14 mouse cellular contexts compared by ENCODE assay signal in the genomic region with DNA sequence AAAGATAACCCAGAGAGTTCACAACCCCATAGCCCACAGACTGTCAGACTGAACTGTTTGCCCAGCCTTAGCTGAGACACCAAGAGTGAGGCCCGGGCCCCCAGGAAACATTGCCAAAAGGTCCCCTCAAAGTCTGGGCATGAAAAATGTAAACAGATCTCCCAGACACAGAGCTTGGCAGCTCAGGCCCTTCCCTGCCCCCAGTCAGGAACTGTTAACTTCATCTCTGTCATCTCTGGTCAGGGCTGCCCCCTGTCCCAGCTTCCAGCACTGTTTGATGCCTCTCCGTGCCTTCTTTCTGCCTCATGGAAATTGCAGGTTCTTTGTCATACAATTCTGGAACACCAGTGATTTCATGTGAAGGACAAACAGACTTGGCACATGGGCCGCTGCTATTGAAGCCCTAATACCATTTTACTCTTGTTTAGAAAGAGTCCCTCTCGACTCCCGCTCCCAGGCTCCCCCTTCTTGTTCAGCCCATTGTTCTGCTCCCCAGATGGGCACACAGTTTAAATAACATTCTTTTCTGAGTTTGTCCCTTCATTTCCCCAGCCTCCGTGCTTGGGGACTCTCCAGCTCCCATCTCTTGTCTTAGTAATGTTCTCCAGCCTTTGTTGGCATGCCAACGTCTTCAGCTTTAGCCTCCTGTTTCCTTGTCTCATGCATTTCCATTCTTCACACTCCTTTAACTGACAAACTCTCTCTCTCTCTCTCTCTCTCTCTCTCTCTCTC.
DNase-seq lines count a peak whose midpoint lies in the region; ATAC-seq and TF ChIP-seq lines count a peak whose summit lies in the region.
"Had no signal": no experiment of that assay in that cellular context is flagged by ENCODE, and none has a peak within 500 bp of the region (broad histone marks: within the 10 kb centered on the region; RNA-seq: fewer than 3 reads in every experiment).

No protein-coding gene starts in this region.

- no peak overlapping the region for H3K4me3 ChIP-seq in lung, embryonic 14.5 days (ENCODE audit: low read depth, low read length)
- H3K4me3 ChIP-seq in embryonic facial prominence, embryonic 10.5 days: no peak overlapping the region
- H3K4me3 ChIP-seq in forebrain, embryonic 16.5 days (replicated peaks; ENCODE audit: low read length): no peak overlapping the region
- no peak overlapping the region for H3K4me3 ChIP-seq in midbrain, embryonic 13.5 days (replicated peaks)
- H3K4me3 ChIP-seq: gastrocnemius, adult 2 months had no signal

- H3K27me3 ChIP-seq in lung, embryonic 14.5 days (ENCODE audit: insufficient read depth, low read length): no peaks in the 10 kb centered on the region
- no peaks in the 10 kb centered on the region for H3K27me3 ChIP-seq in embryonic facial prominence, embryonic 10.5 days (replicated peaks; ENCODE audit: low read depth, poor library complexity, severe bottlenecking)
- no peaks in the 10 kb centered on the region for H3K27me3 ChIP-seq in forebrain, embryonic 16.5 days (replicated peaks; ENCODE audit: control insufficient read depth, insufficient read depth, low read length)
- no peaks in the 10 kb centered on the region for H3K27me3 ChIP-seq in midbrain, embryonic 13.5 days
- H3K27me3 ChIP-seq: CH12.LX had no signal

- H3K9me3 ChIP-seq in lung, embryonic 14.5 days (ENCODE audit: low read depth, low read length): no peaks in the 10 kb centered on the region
- H3K9me3 ChIP-seq in embryonic facial prominence, embryonic 10.5 days: no peaks in the 10 kb centered on the region
- no peaks in the 10 kb centered on the region for H3K9me3 ChIP-seq in forebrain, embryonic 16.5 days (ENCODE audit: control insufficient read depth, low read length)
- no peaks in the 10 kb centered on the region for H3K9me3 ChIP-seq in midbrain, embryonic 13.5 days

- no peaks in the 10 kb centered on the region for H3K4me1 ChIP-seq in lung, embryonic 14.5 days (ENCODE audit: insufficient read depth)
- H3K4me1 ChIP-seq in embryonic facial prominence, embryonic 10.5 days: peaks cover 7% of the 10 kb centered on the region; the same call in 1 of the 2 replicates
- H3K4me1 ChIP-seq in forebrain, embryonic 16.5 days (replicated peaks; ENCODE audit: control insufficient read depth, insufficient read depth, low read length): peaks cover 9% of the 10 kb centered on the region
- H3K4me1 ChIP-seq in midbrain, embryonic 13.5 days (replicated peaks): peaks cover 12% of the 10 kb centered on the region

- H3K27ac ChIP-seq in lung, embryonic 14.5 days (ENCODE audit: low read depth): no peak overlapping the region
- peak overlapping the region; percentile 52; the same call in 1 of the 2 replicates for H3K27ac ChIP-seq in embryonic facial prominence, embryonic 10.5 days (replicated peaks)
- H3K27ac ChIP-seq in forebrain, embryonic 16.5 days (ENCODE audit: low read length): peak overlapping the region; percentile 45; the same call in 1 of the 2 replicates
- H3K27ac ChIP-seq in midbrain, embryonic 13.5 days: no peak overlapping the region; the same call in 1 of the 2 replicates
- H3K27ac ChIP-seq: gastrocnemius, adult 2 months had no signal

- H3K9ac ChIP-seq in lung, embryonic 14.5 days: no peak overlapping the region
- no peak overlapping the region for H3K9ac ChIP-seq in forebrain, embryonic 16.5 days (replicated peaks; ENCODE audit: low read depth, low read length)
- no peak overlapping the region for H3K9ac ChIP-seq in midbrain, embryonic 13.5 days (replicated peaks)

- 31% methylated on average over 7 of the region's 7 CpGs for WGBS in lung, embryonic 14.5 days
- 63% methylated on average over 7 of the region's 7 CpGs for WGBS in embryonic facial prominence, embryonic 10.5 days
- 11% methylated on average over 7 of the region's 7 CpGs for WGBS in forebrain, embryonic 16.5 days
- WGBS in midbrain, embryonic 13.5 days: 17% methylated on average over 7 of the region's 7 CpGs

- ATAC-seq in lung, embryonic 14.5 days (ENCODE audit: insufficient read depth): peak; percentile 78; the same call in 1 of the 2 replicates
- peak; percentile 75 for ATAC-seq in forebrain, embryonic 16.5 days
- ATAC-seq in midbrain, embryonic 13.5 days: peak; percentile 80

- no peak for TF ChIP-seq CTCF in lung, embryonic 14.5 days (IDR thresholded peaks at IDR 0.05; ENCODE audit: low read depth)

- H3K4me2 ChIP-seq in lung, embryonic 14.5 days: no peak overlapping the region
- no peak overlapping the region for H3K4me2 ChIP-seq in forebrain, embryonic 16.5 days (ENCODE audit: low read length)
- H3K4me2 ChIP-seq in midbrain, embryonic 13.5 days (replicated peaks): no peak overlapping the region
- H3K4me2 ChIP-seq: heart, embryonic 11.5 days had no signal

- peak; percentile 62 for DNase-seq in lung, embryonic 14.5 days
- no peak for DNase-seq in lung, postnatal 36 days
- DNase-seq in embryonic facial prominence, embryonic 10.5 days (ENCODE audit: low spot score): no peak
- DNase-seq in MN1 (ENCODE audit: low spot score): no peak
- DNase-seq in spleen, postnatal 36 days (ENCODE audit: low spot score in 2 of 2): no peak
- DNase-seq: adrenal gland, adult 2 months; cerebellum, postnatal 36 days; gastrocnemius, adult 2 months; layer of hippocampus, postnatal 36 days; thymus, adult 18-20 months had no signal

- no peaks in the 10 kb centered on the region for H3K36me3 ChIP-seq in lung, embryonic 14.5 days (ENCODE audit: insufficient read depth)
- H3K36me3 ChIP-seq in embryonic facial prominence, embryonic 10.5 days (replicated peaks): no peaks in the 10 kb centered on the region
- H3K36me3 ChIP-seq in forebrain, embryonic 16.5 days (ENCODE audit: control insufficient read depth, insufficient read depth): no peaks in the 10 kb centered on the region
- H3K36me3 ChIP-seq in midbrain, embryonic 13.5 days: no peaks in the 10 kb centered on the region

Comparison
In these comparisons a context has a peak if more than half of its experiments do, and no peak if none do; other contexts are left out.
1. H3K27ac ChIP-seq: peak in embryonic facial prominence, embryonic 10.5 days (single experiment) and forebrain, embryonic 16.5 days (single experiment); none in lung, embryonic 14.5 days (single experiment) and midbrain, embryonic 13.5 days (single experiment).
2. Peak in every context shown above with its lines, with median percentiles within 50 percentile points of each other: ATAC-seq.